Mouse (Mus musculus) thymus, postnatal 25 days (tissue): ENCODE measurements around the gene Pttg1ip.

Experiments used
- DNase-seq: peaks from one replicate; pipeline ENCODE4 v3.0.0; 2022

The Pttg1ip gene

GRCm38 (mm10) chr10:77608589-77608988, 27.1 kb downstream of the Pttg1ip start:
- DNase-seq: no peak

- no peak for DNase-seq
Observed at GRCm38 (mm10) chr10:77610221-77610961, 28.9 kb downstream of the Pttg1ip start.

GRCm38 (mm10) chr10:77613409-77613808, 31.9 kb downstream of the Pttg1ip start:
- no peak for DNase-seq

- no peak for DNase-seq
Observed at GRCm38 (mm10) chr10:77615647-77616046, 34.1 kb downstream of the Pttg1ip start.

- no peak for DNase-seq
Observed at GRCm38 (mm10) chr10:77616166-77616565, 34.6 kb downstream of the Pttg1ip start.

- no peak for DNase-seq
Observed at GRCm38 (mm10) chr10:77616926-77617325, 35.4 kb downstream of the Pttg1ip start.

- no peak for DNase-seq
Observed at GRCm38 (mm10) chr10:77621546-77621945, 40.0 kb downstream of the Pttg1ip start.

GRCm38 (mm10) chr10:77622055-77622988, 40.8 kb downstream of the Pttg1ip start, which contains the start of gene Ube2g2:
Ube2g2 (plus strand) TSS chr10:77622275.
- DNase-seq: peak; percentile 95

GRCm38 (mm10) chr10:77623069-77623492, 41.6 kb downstream of the Pttg1ip start:
- DNase-seq: peak; percentile 12

GRCm38 (mm10) chr10:77623639-77624400, 42.3 kb downstream of the Pttg1ip start:
- DNase-seq: no peak

GRCm38 (mm10) chr10:77624570-77624995, 43.1 kb downstream of the Pttg1ip start:
- no peak for DNase-seq

GRCm38 (mm10) chr10:77626036-77626435, 44.5 kb downstream of the Pttg1ip start:
- no peak for DNase-seq

GRCm38 (mm10) chr10:77626591-77626990, 45.1 kb downstream of the Pttg1ip start:
- no peak for DNase-seq

GRCm38 (mm10) chr10:77627497-77627896, 46.0 kb downstream of the Pttg1ip start:
- DNase-seq: peak; percentile 85

GRCm38 (mm10) chr10:77629163-77629562, 47.6 kb downstream of the Pttg1ip start:
- DNase-seq: no peak

GRCm38 (mm10) chr10:77629970-77630369, 48.5 kb downstream of the Pttg1ip start:
- DNase-seq: peak; percentile 30

GRCm38 (mm10) chr10:77634016-77634415, 52.5 kb downstream of the Pttg1ip start:
- no peak for DNase-seq

- no peak for DNase-seq
Observed at GRCm38 (mm10) chr10:77634452-77635231, 53.1 kb downstream of the Pttg1ip start.

GRCm38 (mm10) chr10:77636234-77636922, 54.9 kb downstream of the Pttg1ip start:
- no peak for DNase-seq

GRCm38 (mm10) chr10:77638956-77639355, 57.4 kb downstream of the Pttg1ip start:
- DNase-seq: no peak

GRCm38 (mm10) chr10:77643160-77643559, 61.6 kb downstream of the Pttg1ip start:
- DNase-seq: no peak
